Mouse (Mus musculus): ENCODE measurements at regions not wholly inside any gene's neighbourhood (a gene's known extent, or its start where the extent isn't known, plus 50 kb on each side); places are given as distances from the start of the nearest gene placed in this dataset.
"Not testable (repeated sequence)": the region's sequence is repeated elsewhere in the genome, so short reads cannot be mapped to it uniquely, and the experiment has no call there.

GRCm38 (mm10) chr16:50026100-50026884 is 226.0 kb downstream of the Cd47 start:
- no peak overlapping the region for H3K27ac ChIP-seq (ENCODE audit: low read length)
- H3K9ac ChIP-seq (replicated peaks; ENCODE audit: low read depth): no peak overlapping the region
- no peaks in the 10 kb centered on the region for H3K27me3 ChIP-seq (replicated peaks; ENCODE audit: insufficient read depth, low read length)
- H3K36me3 ChIP-seq (ENCODE audit: insufficient read depth, low read length): no peaks in the 10 kb centered on the region
- H3K4me3 ChIP-seq (ENCODE audit: low read depth, low read length): no peak overlapping the region
- no peak for ATAC-seq
- H3K4me1 ChIP-seq (ENCODE audit: insufficient read depth, low read depth, low read length): no peaks in the 10 kb centered on the region
- DNase-seq (ENCODE audit: low spot score): no peak
- H3K9me3 ChIP-seq (ENCODE audit: low read length): no peaks in the 10 kb centered on the region
- 22% methylated on average over 3 of the region's 3 CpGs for WGBS
- TF ChIP-seq CTCF (IDR thresholded peaks at IDR 0.05): no peak
- no peak for TF ChIP-seq EP300 (IDR thresholded peaks at IDR 0.05)
- no peak overlapping the region for H3K4me2 ChIP-seq (replicated peaks; ENCODE audit: low read depth, low read length)

DNA sequence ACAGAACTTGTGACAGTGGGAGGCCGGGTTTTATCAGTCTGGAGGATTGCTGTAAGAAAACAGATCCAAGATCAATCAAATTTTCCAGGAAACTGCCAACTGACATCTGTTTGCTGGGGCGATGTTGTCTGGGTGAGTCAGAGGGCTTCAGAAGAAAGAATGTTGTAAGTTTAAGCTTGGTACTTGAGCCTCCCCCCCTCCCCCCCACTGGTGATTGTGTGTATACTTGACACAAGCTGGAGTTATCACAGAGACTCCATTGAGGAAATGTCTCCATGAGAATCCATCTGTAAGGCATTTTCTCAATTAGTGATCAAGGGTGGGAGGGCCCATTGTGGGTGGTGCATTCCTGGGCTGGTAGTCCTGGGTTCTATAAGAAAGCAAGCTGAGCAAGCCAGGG is 226.9 kb downstream of the Cd47 start:
- ATAC-seq: peak; percentile 44; the same call in 1 of the 2 replicates
- no peak overlapping the region for H3K4me3 ChIP-seq (ENCODE audit: low read depth, low read length)
- TF ChIP-seq EP300 (IDR thresholded peaks at IDR 0.05): no peak
- no peak for TF ChIP-seq CTCF (IDR thresholded peaks at IDR 0.05)
- H3K9ac ChIP-seq (replicated peaks; ENCODE audit: low read depth): no peak overlapping the region
- 6% methylated on average over 2 of the region's 2 CpGs for WGBS
- no peaks in the 10 kb centered on the region for H3K4me1 ChIP-seq (ENCODE audit: insufficient read depth, low read depth, low read length)
- H3K4me2 ChIP-seq (replicated peaks; ENCODE audit: low read depth, low read length): no peak overlapping the region
- no peaks in the 10 kb centered on the region for H3K36me3 ChIP-seq (ENCODE audit: insufficient read depth, low read length)
- peak; percentile 47 for DNase-seq (ENCODE audit: low spot score)
- no peaks in the 10 kb centered on the region for H3K27me3 ChIP-seq (replicated peaks; ENCODE audit: insufficient read depth, low read length)
- H3K9me3 ChIP-seq (ENCODE audit: low read length): no peaks in the 10 kb centered on the region
- no peak overlapping the region for H3K27ac ChIP-seq (ENCODE audit: low read length)

DNA sequence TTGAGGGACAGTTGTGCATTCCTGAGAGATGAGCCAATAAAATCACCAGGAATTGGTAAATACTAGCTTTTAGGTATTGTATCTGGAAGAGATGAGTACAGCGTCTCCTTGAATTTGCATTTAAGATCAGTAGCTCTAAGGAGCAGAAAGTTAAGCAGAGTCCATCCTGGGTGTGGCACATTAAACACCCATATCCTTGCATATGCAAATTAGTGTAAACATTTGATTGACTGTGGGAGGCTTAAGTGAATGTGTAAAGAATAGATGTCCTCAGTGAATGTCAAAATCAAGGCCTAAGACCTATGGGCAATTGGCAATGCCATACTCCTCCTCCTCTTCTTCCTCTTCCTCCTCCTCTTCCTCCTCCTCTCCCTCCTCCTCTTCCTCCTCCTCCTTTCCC is 229.4 kb downstream of the Cd47 start:
- ATAC-seq: no peak
- no peak overlapping the region for H3K4me2 ChIP-seq (replicated peaks; ENCODE audit: low read depth, low read length)
- H3K27me3 ChIP-seq (replicated peaks; ENCODE audit: insufficient read depth, low read length): no peaks in the 10 kb centered on the region
- H3K9me3 ChIP-seq (ENCODE audit: low read length): no peaks in the 10 kb centered on the region
- TF ChIP-seq EP300 (IDR thresholded peaks at IDR 0.05) (no peak), CTCF (IDR thresholded peaks at IDR 0.05) (no peak)
- 75% methylated on average over 1 of the region's 1 CpGs for WGBS
- no peak overlapping the region for H3K27ac ChIP-seq (ENCODE audit: low read length)
- H3K36me3 ChIP-seq (ENCODE audit: insufficient read depth, low read length): no peaks in the 10 kb centered on the region
- no peaks in the 10 kb centered on the region for H3K4me1 ChIP-seq (ENCODE audit: insufficient read depth, low read depth, low read length)
- H3K9ac ChIP-seq (replicated peaks; ENCODE audit: low read depth): no peak overlapping the region
- DNase-seq (ENCODE audit: low spot score): no peak
- no peak overlapping the region for H3K4me3 ChIP-seq (ENCODE audit: low read depth, low read length)

- peak; percentile 72 for ATAC-seq
- H3K36me3 ChIP-seq (ENCODE audit: insufficient read depth, low read length); H3K9ac ChIP-seq (replicated peaks; ENCODE audit: low read depth); H3K4me2 ChIP-seq (replicated peaks; ENCODE audit: low read depth, low read length); H3K4me3 ChIP-seq (ENCODE audit: low read depth, low read length); H3K27me3 ChIP-seq (replicated peaks; ENCODE audit: insufficient read depth, low read length); H3K9me3 ChIP-seq (ENCODE audit: low read length); DNase-seq (ENCODE audit: low spot score); H3K4me1 ChIP-seq (ENCODE audit: insufficient read depth, low read depth, low read length); H3K27ac ChIP-seq (ENCODE audit: low read length): not testable (repeated sequence)
Observed at GRCm38 (mm10) chr16:50030355-50030754, 230.0 kb downstream of the Cd47 start.

DNA sequence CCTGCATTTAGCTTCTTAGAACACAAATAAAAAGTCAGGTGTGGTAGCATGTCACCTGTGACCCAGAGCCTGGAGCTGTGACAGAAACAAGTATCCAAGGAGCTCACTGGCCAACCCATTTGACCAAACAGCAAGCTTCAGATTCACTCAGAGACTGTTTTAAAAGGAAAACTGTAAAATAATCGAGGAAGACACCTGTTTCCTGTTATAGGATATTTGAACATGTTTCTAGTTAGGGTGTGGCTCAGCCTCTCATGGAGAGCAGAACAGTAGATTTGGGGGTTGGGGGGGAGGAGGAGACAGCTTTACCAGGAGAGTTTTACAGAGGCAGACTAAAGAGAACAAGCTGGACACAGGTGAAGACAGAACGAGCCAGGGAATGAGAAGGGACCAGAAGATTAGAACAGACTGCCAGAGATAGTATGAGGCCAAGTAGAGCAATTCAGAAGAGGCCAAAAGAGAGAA is 230.6 kb downstream of the Cd47 start:
- TF ChIP-seq CTCF (IDR thresholded peaks at IDR 0.05): no peak
- no peak for TF ChIP-seq EP300 (IDR thresholded peaks at IDR 0.05)
- no peaks in the 10 kb centered on the region for H3K9me3 ChIP-seq (ENCODE audit: low read length)
- H3K4me1 ChIP-seq (ENCODE audit: insufficient read depth, low read depth, low read length): no peaks in the 10 kb centered on the region
- DNase-seq (ENCODE audit: low spot score) (peak; percentile 29), ATAC-seq (no peak)
- H3K27me3 ChIP-seq (replicated peaks; ENCODE audit: insufficient read depth, low read length): no peaks in the 10 kb centered on the region
- H3K27ac ChIP-seq (ENCODE audit: low read length): no peak overlapping the region
- H3K36me3 ChIP-seq (ENCODE audit: insufficient read depth, low read length): no peaks in the 10 kb centered on the region
- H3K4me2 ChIP-seq (replicated peaks; ENCODE audit: low read depth, low read length): no peak overlapping the region
- H3K9ac ChIP-seq (replicated peaks; ENCODE audit: low read depth): no peak overlapping the region
- 18% methylated on average over 2 of the region's 2 CpGs for WGBS
- H3K4me3 ChIP-seq (ENCODE audit: low read depth, low read length): no peak overlapping the region

GRCm38 (mm10) chr16:50032798-50033197 is 232.5 kb downstream of the Cd47 start:
- no peak for TF ChIP-seq EP300 (IDR thresholded peaks at IDR 0.05)
- no peak for TF ChIP-seq CTCF (IDR thresholded peaks at IDR 0.05)
- Histone ChIP-seq H3K27ac (ENCODE audit: low read length) (no peak overlapping the region), H3K9ac (replicated peaks; ENCODE audit: low read depth) (no peak overlapping the region), H3K27me3 (replicated peaks; ENCODE audit: insufficient read depth, low read length) (no peaks in the 10 kb centered on the region), H3K9me3 (ENCODE audit: low read length) (no peaks in the 10 kb centered on the region), H3K4me2 (replicated peaks; ENCODE audit: low read depth, low read length) (no peak overlapping the region), H3K4me1 (ENCODE audit: insufficient read depth, low read depth, low read length) (no peaks in the 10 kb centered on the region), H3K36me3 (ENCODE audit: insufficient read depth, low read length) (no peaks in the 10 kb centered on the region), H3K4me3 (ENCODE audit: low read depth, low read length) (no peak overlapping the region)
- DNase-seq (ENCODE audit: low spot score) (no peak), ATAC-seq (no peak)
- WGBS: 85% methylated on average over 2 of the region's 2 CpGs
